In the genomic region with DNA sequence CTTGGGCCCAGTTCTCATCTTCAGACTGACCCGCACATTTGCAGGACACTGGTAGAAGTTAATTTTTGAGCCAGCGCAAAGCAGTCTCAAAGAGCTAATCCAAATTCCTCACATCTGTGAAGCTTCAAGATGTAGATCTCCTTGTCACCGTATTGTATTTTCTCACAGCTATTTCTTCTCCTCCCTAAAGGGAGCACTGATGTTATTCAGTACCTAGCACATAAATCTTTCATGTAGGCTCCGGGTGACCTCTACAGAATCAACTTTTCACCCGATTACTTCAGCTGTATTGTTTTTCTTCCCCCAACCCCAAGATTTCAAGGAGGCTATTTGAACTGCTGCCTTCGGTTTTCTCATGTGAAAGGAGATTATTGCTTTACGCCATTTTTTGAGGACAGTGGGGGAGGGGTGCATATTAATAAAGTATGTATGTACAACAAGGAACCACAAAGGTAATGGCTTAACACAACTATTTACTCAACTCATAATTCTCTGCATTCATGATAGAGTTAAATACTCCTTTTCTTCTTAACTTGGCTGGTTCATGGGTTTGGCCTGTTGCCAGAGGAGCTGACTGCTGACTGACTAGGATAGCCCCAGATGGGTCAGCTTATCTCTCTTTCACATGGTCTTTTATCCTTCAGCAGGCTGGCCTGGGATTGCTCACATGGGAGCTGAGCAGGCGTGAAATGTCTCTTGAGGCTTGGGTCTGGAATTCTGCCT, we compare ENCODE assay signal across 8 mouse cellular contexts.
DNase-seq lines count a peak whose midpoint lies in the region; ATAC-seq and TF ChIP-seq lines count a peak whose summit lies in the region.

No protein-coding gene starts in this region.

- no peaks in the 10 kb centered on the region for H3K36me3 ChIP-seq in heart, embryonic 11.5 days (ENCODE audit: control insufficient read depth, insufficient read depth, low read length)
- H3K36me3 ChIP-seq in liver, embryonic 16.5 days (ENCODE audit: control insufficient read depth, insufficient read depth) = no peaks in the 10 kb centered on the region
- no peaks in the 10 kb centered on the region for H3K36me3 ChIP-seq in forebrain, embryonic 15.5 days

- H3K27ac ChIP-seq in heart, embryonic 11.5 days (ENCODE audit: low read depth, low read length) = peak overlapping the region; percentile 25; the same call in 1 of the 2 replicates
- no peak overlapping the region for H3K27ac ChIP-seq in liver, embryonic 16.5 days (ENCODE audit: low read length)
- H3K27ac ChIP-seq in forebrain, embryonic 15.5 days (replicated peaks) = no peak overlapping the region

- H3K4me3 ChIP-seq in heart, embryonic 11.5 days (ENCODE audit: low read depth, low read length) = no peak overlapping the region
- no peak overlapping the region for H3K4me3 ChIP-seq in liver, embryonic 16.5 days (ENCODE audit: low read depth, low read length)
- no peak overlapping the region for H3K4me3 ChIP-seq in forebrain, embryonic 15.5 days

- H3K4me2 ChIP-seq in heart, embryonic 11.5 days = no peak overlapping the region
- H3K4me2 ChIP-seq in liver, embryonic 16.5 days (ENCODE audit: low read depth, low read length) = no peak overlapping the region
- no peak overlapping the region for H3K4me2 ChIP-seq in forebrain, embryonic 15.5 days (replicated peaks)

- no peak overlapping the region for H3K9ac ChIP-seq in heart, embryonic 11.5 days (ENCODE audit: low read depth, low read length)
- H3K9ac ChIP-seq in liver, embryonic 16.5 days (ENCODE audit: low read depth, low read length) = no peak overlapping the region
- no peak overlapping the region for H3K9ac ChIP-seq in forebrain, embryonic 15.5 days (replicated peaks)

- WGBS in heart, embryonic 11.5 days (ENCODE audit: insufficient replicate concordance) = 49% methylated on average over 8 of the region's 8 CpGs
- WGBS in liver, embryonic 16.5 days (ENCODE audit: insufficient replicate concordance) = 57% methylated on average over 8 of the region's 8 CpGs
- 83% methylated on average over 8 of the region's 8 CpGs for WGBS in forebrain, embryonic 15.5 days

- no peak for TF ChIP-seq CTCF in brain, embryonic 14.5 days (IDR thresholded peaks at IDR 0.05; ENCODE audit: borderline replicate concordance, extremely low read depth, insufficient read depth, insufficient read length)

- peak; percentile 22 for DNase-seq in lung, postnatal 10 days
- no peak for DNase-seq in lung, postnatal 25 days (ENCODE audit: low spot score)
- DNase-seq in brain, embryonic 14.5 days (ENCODE audit: low read depth) = peak; percentile 63
- no peak for DNase-seq in thymus, postnatal 10 days (ENCODE audit: low spot score in 2 of 2)
- DNase-seq in lung, adult 18-20 months = no peak

- no peaks in the 10 kb centered on the region for H3K27me3 ChIP-seq in heart, embryonic 11.5 days (ENCODE audit: control insufficient read depth, insufficient read depth, low read length)
- H3K27me3 ChIP-seq in liver, embryonic 16.5 days (ENCODE audit: control insufficient read depth, insufficient read depth, low read depth, low read length) = no peaks in the 10 kb centered on the region
- H3K27me3 ChIP-seq in forebrain, embryonic 15.5 days = no peaks in the 10 kb centered on the region

- no peaks in the 10 kb centered on the region for H3K9me3 ChIP-seq in heart, embryonic 11.5 days (replicated peaks; ENCODE audit: control insufficient read depth, low read length)
- no peaks in the 10 kb centered on the region for H3K9me3 ChIP-seq in liver, embryonic 16.5 days (replicated peaks; ENCODE audit: control insufficient read depth, low read length)
- H3K9me3 ChIP-seq in forebrain, embryonic 15.5 days = no peaks in the 10 kb centered on the region

- TF ChIP-seq POLR2A in brain, embryonic 14.5 days (IDR thresholded peaks at IDR 0.05; ENCODE audit: borderline replicate concordance, extremely low read depth, insufficient read depth, insufficient read length, poor library complexity, severe bottlenecking) = no peak

- 0 out of 2 replicates have a peak, but pooled peaks cover 5% of the 10 kb centered on the region for H3K4me1 ChIP-seq in heart, embryonic 11.5 days (ENCODE audit: control insufficient read depth, insufficient read depth, low read length)
- H3K4me1 ChIP-seq in liver, embryonic 16.5 days (ENCODE audit: control insufficient read depth, low read depth, low read length) = no peaks in the 10 kb centered on the region
- H3K4me1 ChIP-seq in forebrain, embryonic 15.5 days = no peaks in the 10 kb centered on the region

- ATAC-seq in heart, embryonic 11.5 days (replicated peaks; ENCODE audit: insufficient number of reproducible peaks, low FRiP score, low TSS enrichment) = peak; percentile 76; the same call in 1 of the 2 replicates
- peak; percentile 66; the same call in 1 of the 2 replicates for ATAC-seq in liver, embryonic 16.5 days (ENCODE audit: low read depth)
- ATAC-seq in forebrain, embryonic 15.5 days (replicated peaks) = no peak

Comparison
In these comparisons a context has a peak if more than half of its experiments do, and no peak if none do; other contexts are left out.
1. DNase-seq: peak in lung, postnatal 10 days (single experiment) and brain, embryonic 14.5 days (single experiment); none in lung, postnatal 25 days (single experiment), thymus, postnatal 10 days (0 of 2) and lung, adult 18-20 months (0 of 2).